Mouse (Mus musculus) stomach, embryonic 15.5 days (tissue): ENCODE data around the gene Cks2. TPM values are rescaled to one million over a fixed set of nuclear protein-coding genes. Genes with fewer than 3 reads are reported as not detected.

Source experiments
- ATAC-seq: fragments of 200-750 bp; cut with Nextera tagmentation; 2 replicates; pipeline ENCODE4 v1.8.0; 2017; ENCODE audit warnings: low read depth, moderate number of reproducible peaks, moderate TSS enrichment; ENCODE audit not compliant: insufficient read depth, low FRiP score
- H3K27ac ChIP-seq: fragments of 300-500 bp; sonication (generic); 2 replicates; pipeline ENCODE4 v1.5.1; 2015; ENCODE audit warnings: mild to moderate bottlenecking, inconsistent platforms
- H3K27me3 ChIP-seq: fragments of 300-500 bp; sonication (generic); replicated peaks from 2 replicates; pipeline ENCODE4 v1.6.1; 2015; ENCODE audit warnings: inconsistent platforms
- H3K36me3 ChIP-seq: fragments of 300-500 bp; sonication (generic); 2 replicates; pipeline ENCODE4 v1.6.1; 2015; ENCODE audit warnings: inconsistent platforms
- H3K4me1 ChIP-seq: fragments of 300-500 bp; sonication (generic); 2 replicates; pipeline ENCODE4 v1.6.1; 2015; ENCODE audit warnings: inconsistent platforms
- H3K4me2 ChIP-seq: fragments of 300-500 bp; sonication (generic); 2 replicates; pipeline ENCODE4 v1.6.1; 2015; ENCODE audit warnings: mild to moderate bottlenecking, inconsistent platforms
- H3K4me3 ChIP-seq: fragments of 300-500 bp; sonication (generic); replicated peaks from 2 replicates; pipeline ENCODE4 v1.5.1; 2015; ENCODE audit warnings: inconsistent platforms
- H3K9ac ChIP-seq: fragments of 300-500 bp; sonication (generic); 2 replicates; pipeline ENCODE4 v1.6.1; 2015; ENCODE audit warnings: inconsistent platforms
- H3K9me3 ChIP-seq: fragments of 300-500 bp; sonication (generic); 2 replicates; pipeline ENCODE4 v1.6.1; 2016; ENCODE audit warnings: inconsistent platforms
- WGBS: fragments of 180-500 bp; shearing (Covaris S2); methylation state at CpG from one replicate; pipeline ENCODE4 v1.1.7; 2015; 5-methylcytosine and 5-hydroxymethylcytosine counted together
- polyA plus RNA-seq: library from polyadenylated mRNA; unstranded; fragments of >200 nt; fragmentation: Nextera tagmentation; extraction: Ambion mirVana; gene quantifications from 2 replicates; pipeline ENCODE4 v1.2.1, GENCODE M21; 2015

The Cks2 gene
- polyA plus RNA-seq, 1 experiment from 2014 or later, result 342 TPM

DNA sequence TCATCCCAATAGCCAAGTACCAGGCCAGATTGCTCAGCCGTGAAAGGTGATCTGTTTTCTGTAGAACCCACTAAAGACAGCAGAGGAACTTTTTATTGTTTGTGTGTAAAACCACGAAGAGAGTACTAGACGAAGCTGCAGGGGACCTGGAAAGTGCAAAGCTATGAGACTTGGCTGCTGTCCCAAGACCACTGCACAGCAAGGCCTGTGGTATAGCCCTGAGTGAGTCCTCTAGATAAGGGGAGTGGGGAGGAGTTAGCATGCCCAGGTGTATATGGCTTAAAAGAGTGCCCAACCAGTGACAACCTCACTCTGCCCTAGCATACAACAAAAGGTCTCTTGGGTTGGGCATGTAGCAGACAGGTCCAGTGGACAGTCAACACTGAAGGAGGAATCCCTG lies 43.7 kb downstream of the Cks2 start:
- no peaks in the 10 kb centered on the region for H3K9me3 ChIP-seq
- H3K27me3 ChIP-seq, result no peaks in the 10 kb centered on the region
- no peak overlapping the region for H3K4me2 ChIP-seq
- H3K9ac ChIP-seq, result no peak overlapping the region
- no peak overlapping the region for H3K4me3 ChIP-seq
- ATAC-seq, result no peak
- H3K27ac ChIP-seq, result no peak overlapping the region
- 51% methylated on average over 3 of the region's 3 CpGs for WGBS
- no peaks in the 10 kb centered on the region for H3K4me1 ChIP-seq
- H3K36me3 ChIP-seq, result peaks cover 29% of the 10 kb centered on the region

- no peak overlapping the region for H3K27ac ChIP-seq
Observed at GRCm38 (mm10) chr13:51696481-51696880, 51.4 kb downstream of the Cks2 start.

DNA sequence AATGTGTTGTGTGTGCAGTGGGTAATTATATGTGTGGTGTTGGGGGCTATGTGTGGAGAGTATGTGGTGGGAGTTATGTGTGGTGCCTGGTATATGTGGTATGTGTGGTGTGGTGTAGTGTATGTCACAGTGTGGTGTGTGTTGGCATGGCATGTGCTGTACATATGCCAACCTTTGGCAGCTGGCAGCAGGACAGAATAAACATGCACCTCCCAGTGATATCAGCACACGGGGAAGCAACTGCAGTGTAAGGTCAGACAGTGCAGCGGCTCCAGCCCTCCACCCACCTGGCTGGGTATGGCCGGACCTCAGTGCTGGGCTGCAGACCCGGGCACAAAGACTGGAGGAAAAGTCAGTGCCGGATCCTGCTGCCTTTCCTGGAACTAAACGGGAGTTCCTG lies 52.4 kb downstream of the Cks2 start:
- no peak overlapping the region for H3K4me2 ChIP-seq
- H3K9me3 ChIP-seq, result no peaks in the 10 kb centered on the region
- no peak overlapping the region for H3K9ac ChIP-seq
- no peaks in the 10 kb centered on the region for H3K36me3 ChIP-seq
- ATAC-seq, result peak; percentile 45; the same call in 1 of the 2 replicates
- no peaks in the 10 kb centered on the region for H3K27me3 ChIP-seq
- no peak overlapping the region for H3K27ac ChIP-seq
- WGBS, result 69% methylated on average over 6 of the region's 6 CpGs
- H3K4me3 ChIP-seq, result no peak overlapping the region
- H3K4me1 ChIP-seq, result no peaks in the 10 kb centered on the region

More at GRCm38 (mm10) chr13:51696481-51696880, 51.4 kb downstream of the Cks2 start:
- H3K4me3 ChIP-seq, result no peak overlapping the region
- no peaks in the 10 kb centered on the region for H3K4me1 ChIP-seq
- H3K36me3 ChIP-seq, result no peaks in the 10 kb centered on the region
- no peak for ATAC-seq
- H3K9me3 ChIP-seq, result no peaks in the 10 kb centered on the region
- H3K4me2 ChIP-seq, result no peak overlapping the region
- no peaks in the 10 kb centered on the region for H3K27me3 ChIP-seq
- no peak overlapping the region for H3K9ac ChIP-seq

DNA sequence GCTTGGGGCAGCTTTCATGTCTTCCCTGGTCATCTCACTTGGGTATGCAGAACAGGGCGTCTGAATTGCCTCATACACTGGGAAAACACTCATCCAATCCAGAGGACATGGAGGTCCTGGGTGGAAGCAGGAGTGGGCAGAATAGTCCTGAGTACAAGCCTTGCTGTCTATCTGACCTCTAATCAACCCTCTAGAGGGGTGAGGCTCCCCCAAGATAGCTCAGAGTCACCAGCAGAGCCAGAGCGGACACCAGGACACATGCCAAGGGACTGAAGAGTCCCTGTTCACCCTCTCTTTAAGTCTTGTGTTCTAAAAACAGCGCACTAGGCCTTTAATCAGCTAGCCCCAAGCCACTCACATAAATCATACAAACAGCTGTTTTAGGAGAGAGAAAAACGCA lies 52.9 kb downstream of the Cks2 start:
- Histone ChIP-seq H3K4me2 (no peak overlapping the region), H3K9ac (no peak overlapping the region), H3K36me3 (no peaks in the 10 kb centered on the region), H3K27ac (no peak overlapping the region), H3K4me3 (no peak overlapping the region), H3K4me1 (no peaks in the 10 kb centered on the region), H3K27me3 (no peaks in the 10 kb centered on the region), H3K9me3 (no peaks in the 10 kb centered on the region)
- ATAC-seq, result no peak
- WGBS, result 49% methylated on average over 4 of the region's 4 CpGs

- H3K4me3 ChIP-seq, result no peak overlapping the region
- H3K27me3 ChIP-seq, result no peaks in the 10 kb centered on the region
- no peak overlapping the region for H3K27ac ChIP-seq
- no peak for ATAC-seq
- H3K9ac ChIP-seq, result no peak overlapping the region
- no peaks in the 10 kb centered on the region for H3K36me3 ChIP-seq
- no peaks in the 10 kb centered on the region for H3K9me3 ChIP-seq
- 68% methylated on average over 3 of the region's 3 CpGs for WGBS
- no peaks in the 10 kb centered on the region for H3K4me1 ChIP-seq
- no peak overlapping the region for H3K4me2 ChIP-seq
Observed at GRCm38 (mm10) chr13:51698318-51698717, 53.3 kb downstream of the Cks2 start.

Other genes with a start within 250 kb of the Cks2 start
- gene S1pr3, start 236.6 kb upstream of the Cks2 start, polyA plus RNA-seq, result 37.7 and 43.4 TPM in 2 replicates
- 0.35 and 0.41 TPM in 2 replicates for gene Shc3, start 75.8 kb upstream of the Cks2 start, polyA plus RNA-seq
- gene Secisbp2, start 6.5 kb downstream of the Cks2 start, polyA plus RNA-seq, result 27.1 and 27.3 TPM in 2 replicates
- 8.4 and 10.2 TPM in 2 replicates for gene Sema4d, start 148.5 kb downstream of the Cks2 start, polyA plus RNA-seq
- gene Gadd45g, start 201.4 kb downstream of the Cks2 start, polyA plus RNA-seq, result 36.2 and 39.0 TPM in 2 replicates